Mouse (Mus musculus) skeletal muscle tissue, postnatal 0 days (tissue): ENCODE measurements around the gene Gm10234. TPM values are rescaled to one million over a fixed set of nuclear protein-coding genes. Genes with fewer than 3 reads are reported as not detected.

Source experiments
- polyA plus RNA-seq: library from polyadenylated mRNA; unstranded; fragments of >200 nt; fragmentation: Nextera tagmentation; extraction: Ambion mirVana; gene quantifications from 2 replicates; pipeline ENCODE4 v1.2.1, GENCODE M21; 2015

Gm10234 gene
- not detected in 2 replicates for polyA plus RNA-seq

DNA sequence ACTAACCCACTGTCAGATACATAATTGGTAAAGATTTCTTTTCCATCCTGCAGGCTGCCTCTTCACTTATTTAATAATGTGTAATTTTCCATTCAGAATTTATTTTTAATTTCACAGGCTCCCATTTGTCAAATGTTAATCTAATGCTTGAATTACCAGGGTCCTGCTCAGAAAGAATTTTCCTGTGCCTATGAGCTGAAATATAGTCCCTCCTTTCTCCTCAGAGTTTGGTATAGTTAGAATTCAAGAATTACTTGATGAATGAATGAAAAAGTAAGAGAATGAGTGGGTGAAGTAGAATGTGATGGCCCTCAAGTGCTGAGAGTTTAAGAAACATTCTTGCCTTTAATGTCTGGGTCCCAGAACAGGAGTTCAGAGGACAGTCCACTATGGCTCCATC lies at the start of gene Gm10234:
Gene Gm10234, plus strand, starts transcription at position 301 of the 400 bp plus-strand sequence.

Other genes with a start within 250 kb of the Gm10234 start
- gene Kbtbd8, start 204.9 kb upstream of the Gm10234 start, polyA plus RNA-seq, result 0.38 and 0.54 TPM in 2 replicates